Mouse (Mus musculus) cortical plate, adult 2 months (tissue): ENCODE data around the gene Snrnp35.

ENCODE experiments used
- CTCF ChIP-seq: fragments of 200-500 bp; IDR thresholded peaks from 2 replicates; pipeline ENCODE4 v1.5.1; 2011; ENCODE audit warnings: mild to moderate bottlenecking, control low read depth, low read length; ENCODE audit not compliant: insufficient read depth; ENCODE audit errors: extremely low read depth
- POLR2A ChIP-seq: fragments of 200-500 bp; IDR thresholded peaks from 2 replicates; pipeline ENCODE4 v1.6.1; 2011; ENCODE audit warnings: mild to moderate bottlenecking, low read length, control low read depth; ENCODE audit not compliant: insufficient read depth; ENCODE audit errors: extremely low read depth

- TF ChIP-seq CTCF (no peak), POLR2A (no peak)
These were observed 9.7 kb downstream of the Snrnp35 start for GRCm38 (mm10) chr5:124492618-124493017.
